In the genomic region with DNA sequence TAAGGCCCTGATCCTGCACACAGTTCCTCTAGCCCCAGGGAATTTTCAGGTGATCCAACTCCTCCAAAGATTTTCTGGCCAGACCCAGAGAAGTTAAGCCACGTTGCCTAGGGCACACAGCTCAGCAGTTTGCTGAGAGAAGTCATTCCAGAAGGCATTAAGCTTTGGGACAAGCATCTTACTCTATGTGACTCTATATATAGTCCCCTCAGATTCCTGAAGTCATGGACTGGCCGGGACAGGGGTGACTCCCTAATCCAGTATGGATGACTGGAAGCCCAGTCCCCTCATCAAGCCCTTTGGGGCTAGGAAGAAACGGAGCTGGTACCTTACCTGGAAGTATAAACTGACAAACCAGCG, we compare ENCODE assay signal across 8 mouse cellular contexts. TPM values are rescaled to one million over a fixed set of nuclear protein-coding genes. Genes with fewer than 3 reads are reported as not detected.
DNase-seq lines count a peak whose midpoint lies in the region; ATAC-seq and TF ChIP-seq lines count a peak whose summit lies in the region.

No protein-coding gene starts in this region.

- peak overlapping the region; percentile 79 for H3K4me3 ChIP-seq in kidney, adult 2 months (ENCODE audit: insufficient read depth, low read depth, low read length)
- peak overlapping the region; percentile 57 for H3K4me3 ChIP-seq in bone marrow, adult 2 months (replicated peaks; ENCODE audit: control insufficient read depth, low read depth, low read length)
- peak overlapping the region; percentile 81 for H3K4me3 ChIP-seq in hindbrain, embryonic 10.5 days
- peak overlapping the region; percentile 74 for H3K4me3 ChIP-seq in midbrain, embryonic 11.5 days (ENCODE audit: low read depth, low read length)

- peak overlapping the region; percentile 58 for H3K27ac ChIP-seq in kidney, adult 2 months (ENCODE audit: insufficient read depth, low read depth, low read length)
- no peak overlapping the region for H3K27ac ChIP-seq in bone marrow, adult 2 months (ENCODE audit: control insufficient read depth, insufficient read depth, low read depth, low read length, poor library complexity)
- peak overlapping the region; percentile 97 for H3K27ac ChIP-seq in hindbrain, embryonic 10.5 days
- 0 out of 2 replicates have a peak overlapping the region, but pooled peaks have one; percentile 51 for H3K27ac ChIP-seq in midbrain, embryonic 11.5 days (ENCODE audit: low read depth, low read length)

- no peak for DNase-seq in kidney, adult 2 months
- no peak for DNase-seq in kidney, adult 11 months
- DNase-seq in hindbrain, embryonic 10.5 days (ENCODE audit: low spot score), result no peak
- DNase-seq in midbrain, embryonic 11.5 days (ENCODE audit: low spot score, missing footprints), result no peak
- DNase-seq in ovary, postnatal 36 days (ENCODE audit: low spot score), result no peak
- no peak for DNase-seq in cerebellum, adult 9-11 months

- H3K36me3 ChIP-seq in kidney, adult 2 months (ENCODE audit: control insufficient read depth, insufficient read depth, low read length), result no peaks in the 10 kb centered on the region
- peaks cover 43% of the 10 kb centered on the region for H3K36me3 ChIP-seq in hindbrain, embryonic 10.5 days
- H3K36me3 ChIP-seq in midbrain, embryonic 11.5 days (ENCODE audit: control insufficient read depth, insufficient read depth, low read length), result peaks cover 25% of the 10 kb centered on the region

- WGBS in kidney, adult 2 months, result 6% methylated on average over 4 of the region's 4 CpGs
- WGBS in bone marrow, adult 2 months, result 25% methylated on average over 4 of the region's 4 CpGs
- 31% methylated on average over 4 of the region's 4 CpGs for WGBS in hindbrain, embryonic 10.5 days
- WGBS in midbrain, embryonic 11.5 days, result 16% methylated on average over 4 of the region's 4 CpGs

- no peak for TF ChIP-seq POLR2A in kidney, adult 2 months (IDR thresholded peaks at IDR 0.05; ENCODE audit: low read depth, low read length)
- TF ChIP-seq POLR2A in bone marrow, adult 2 months (IDR thresholded peaks at IDR 0.05; ENCODE audit: borderline replicate concordance, control insufficient read depth, low read depth, low read length), result no peak

- ATAC-seq in midbrain, embryonic 11.5 days (ENCODE audit: low FRiP score), result peak; percentile 41
- no peak for ATAC-seq in inflammation-experienced regulatory T-cells, adult 6 months

- no peak for TF ChIP-seq CTCF in kidney, adult 2 months (conservative IDR thresholded peaks at IDR 0.05; ENCODE audit: insufficient read depth, insufficient read length, low read depth, low read length)
- no peak for TF ChIP-seq CTCF in bone marrow, adult 2 months (IDR thresholded peaks at IDR 0.05; ENCODE audit: control insufficient read depth, insufficient read depth, low read length)

- peak overlapping the region; percentile 94 for H3K9ac ChIP-seq in midbrain, embryonic 11.5 days (ENCODE audit: low read length)

- no peaks in the 10 kb centered on the region for H3K9me3 ChIP-seq in hindbrain, embryonic 10.5 days
- no peaks in the 10 kb centered on the region for H3K9me3 ChIP-seq in midbrain, embryonic 11.5 days (ENCODE audit: control insufficient read depth, low read length)

- H3K4me1 ChIP-seq in kidney, adult 2 months (ENCODE audit: control insufficient read depth, insufficient read depth, low read length), result peaks cover 6% of the 10 kb centered on the region; the same call in 1 of the 2 replicates
- no peaks in the 10 kb centered on the region; the same call in 1 of the 2 replicates for H3K4me1 ChIP-seq in bone marrow, adult 2 months (ENCODE audit: control insufficient read depth, insufficient read depth, low read length)
- peaks cover 21% of the 10 kb centered on the region for H3K4me1 ChIP-seq in hindbrain, embryonic 10.5 days (replicated peaks)
- H3K4me1 ChIP-seq in midbrain, embryonic 11.5 days (ENCODE audit: control insufficient read depth, insufficient read depth, low read length), result peaks cover 7% of the 10 kb centered on the region

- H3K27me3 ChIP-seq in kidney, adult 2 months (replicated peaks; ENCODE audit: control insufficient read depth, insufficient read depth, low read length), result no peaks in the 10 kb centered on the region
- no peaks in the 10 kb centered on the region for H3K27me3 ChIP-seq in hindbrain, embryonic 10.5 days (ENCODE audit: insufficient read depth, poor library complexity, severe bottlenecking)
- H3K27me3 ChIP-seq in midbrain, embryonic 11.5 days (ENCODE audit: control insufficient read depth, insufficient read depth, low read length), result no peaks in the 10 kb centered on the region

- H3K4me2 ChIP-seq in midbrain, embryonic 11.5 days, result peak overlapping the region; percentile 74

RNA-seq across cellular contexts. Expression of a gene that starts 0.3 kb away (rescaled TPM):
- polyA plus RNA-seq in kidney, adult 2 months (2012; rRNA removed), result 6.3 and 6.5 TPM in 2 replicates
- polyA plus RNA-seq in bone marrow, adult 2 months (2011; ENCODE audit: insufficient read depth, insufficient read length, low replicate concordance, missing spikeins), result 0.35 TPM in 1 of 2 replicates, not detected in the other
- 2.1 and 2.2 TPM in 2 replicates for polyA plus RNA-seq in hindbrain, embryonic 10.5 days (2016; fragmentation: Nextera tagmentation; extraction: Ambion mirVana)
- 1.5 and 1.8 TPM in 2 replicates for polyA plus RNA-seq in midbrain, embryonic 11.5 days (2014; fragmentation: Nextera tagmentation; extraction: Ambion mirVana)
- polyA plus RNA-seq in inflammation-experienced regulatory T-cells, adult 6 months (2017; shearing (Covaris generic)), result under 1 TPM; 0.43 to 0.75 (median 0.63) TPM

RNA-seq across cellular contexts. Expression of a gene that starts 16.6 kb away (rescaled TPM):
- polyA plus RNA-seq in kidney, adult 2 months (2012; rRNA removed), result 44.0 TPM in 2 replicates
- not detected in 2 replicates for polyA plus RNA-seq in bone marrow, adult 2 months (2011; ENCODE audit: insufficient read depth, insufficient read length, low replicate concordance, missing spikeins)
- 0.26 TPM in 1 of 2 replicates, not detected in the other for polyA plus RNA-seq in hindbrain, embryonic 10.5 days (2016; fragmentation: Nextera tagmentation; extraction: Ambion mirVana)
- not detected in 2 replicates for polyA plus RNA-seq in midbrain, embryonic 11.5 days (2014; fragmentation: Nextera tagmentation; extraction: Ambion mirVana)
- not detected for polyA plus RNA-seq in inflammation-experienced regulatory T-cells, adult 6 months (2017; shearing (Covaris generic))

RNA-seq across cellular contexts. Expression of a gene that starts 22.3 kb away (rescaled TPM):
- polyA plus RNA-seq in kidney, adult 2 months (2012; rRNA removed), result not detected in 2 replicates
- not detected in 2 replicates for polyA plus RNA-seq in bone marrow, adult 2 months (2011; ENCODE audit: insufficient read depth, insufficient read length, low replicate concordance, missing spikeins)
- not detected in 2 replicates for polyA plus RNA-seq in hindbrain, embryonic 10.5 days (2016; fragmentation: Nextera tagmentation; extraction: Ambion mirVana)
- not detected in 2 replicates for polyA plus RNA-seq in midbrain, embryonic 11.5 days (2014; fragmentation: Nextera tagmentation; extraction: Ambion mirVana)
- not detected for polyA plus RNA-seq in inflammation-experienced regulatory T-cells, adult 6 months (2017; shearing (Covaris generic))

RNA-seq across cellular contexts. Expression of a gene that starts 22.3 kb away (rescaled TPM):
- not detected in 2 replicates for polyA plus RNA-seq in kidney, adult 2 months (2012; rRNA removed)
- polyA plus RNA-seq in bone marrow, adult 2 months (2011; ENCODE audit: insufficient read depth, insufficient read length, low replicate concordance, missing spikeins), result not detected in 2 replicates
- not detected in 2 replicates for polyA plus RNA-seq in hindbrain, embryonic 10.5 days (2016; fragmentation: Nextera tagmentation; extraction: Ambion mirVana)
- polyA plus RNA-seq in midbrain, embryonic 11.5 days (2014; fragmentation: Nextera tagmentation; extraction: Ambion mirVana), result not detected in 2 replicates
- not detected for polyA plus RNA-seq in inflammation-experienced regulatory T-cells, adult 6 months (2017; shearing (Covaris generic))

RNA-seq across cellular contexts. Expression of a gene that starts 27.2 kb away (rescaled TPM):
- 46.0 and 52.5 TPM in 2 replicates for polyA plus RNA-seq in kidney, adult 2 months (2012; rRNA removed)
- polyA plus RNA-seq in bone marrow, adult 2 months (2011; ENCODE audit: insufficient read depth, insufficient read length, low replicate concordance, missing spikeins), result 6.8 and 14.5 TPM in 2 replicates
- polyA plus RNA-seq in hindbrain, embryonic 10.5 days (2016; fragmentation: Nextera tagmentation; extraction: Ambion mirVana), result 51.9 and 55.0 TPM in 2 replicates
- polyA plus RNA-seq in midbrain, embryonic 11.5 days (2014; fragmentation: Nextera tagmentation; extraction: Ambion mirVana), result 46.6 and 48.4 TPM in 2 replicates
- polyA plus RNA-seq in inflammation-experienced regulatory T-cells, adult 6 months (2017; shearing (Covaris generic)), result 10 to 100 TPM in 1 of 3 experiments, 1 to 10 TPM in 2; 7.5 to 11.5 (median 7.7) TPM

Comparison
In these comparisons a context has a peak if more than half of its experiments do, and no peak if none do; other contexts are left out.
1. RNA of a gene that starts 16.6 kb away (polyA plus RNA-seq): 44.0 TPM in kidney, adult 2 months; not detected in inflammation-experienced regulatory T-cells, adult 6 months, 0.26 TPM in hindbrain, embryonic 10.5 days, not detected in bone marrow, adult 2 months and not detected in midbrain, embryonic 11.5 days; every median in the first group is over 10 times any median in the second.
2. Peak in every context shown above with its lines, with median percentiles within 50 percentile points of each other: H3K4me3 ChIP-seq.